Mouse (Mus musculus): ENCODE measurements at regions not wholly inside any gene's neighbourhood (a gene's known extent, or its start where the extent isn't known, plus 50 kb on each side); places are given as distances from the start of the nearest gene placed in this dataset.

DNA sequence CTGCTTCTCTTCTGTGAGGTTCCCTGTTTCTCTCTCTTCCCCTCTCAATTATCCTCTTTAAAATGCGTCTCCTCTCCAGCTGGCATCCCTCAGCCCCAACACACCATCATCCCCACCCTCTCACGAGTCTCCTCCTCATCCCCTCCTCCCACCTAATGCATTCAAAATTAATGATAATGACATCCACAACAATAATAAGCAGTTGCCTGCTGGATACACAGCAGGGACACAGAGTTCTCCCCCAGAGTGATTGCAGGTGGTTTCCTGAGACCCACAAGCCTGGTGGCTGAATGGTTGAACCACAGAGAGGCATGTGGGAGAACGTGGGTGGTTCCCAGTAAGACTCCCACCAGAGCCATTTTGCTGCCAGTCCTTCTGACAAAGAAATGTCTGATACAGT, 106.9 kb upstream of the Plcz1 start:
- H3K36me3 ChIP-seq (replicated peaks) = no peaks in the 10 kb centered on the region
- H3K4me1 ChIP-seq (ENCODE audit: insufficient read depth, low read depth, low read length) = no peaks in the 10 kb centered on the region
- no peaks in the 10 kb centered on the region for H3K27me3 ChIP-seq (ENCODE audit: insufficient read depth, low read length)
- no peak for TF ChIP-seq GATA1 (IDR thresholded peaks at IDR 0.05; ENCODE audit: borderline replicate concordance, low read length)
- H3K9me3 ChIP-seq (replicated peaks) = peaks cover 38% of the 10 kb centered on the region
- no peak for ATAC-seq (ENCODE audit: extremely low read depth, insufficient number of reproducible peaks, low FRiP score, poor library complexity, severe bottlenecking)
- no peak overlapping the region for H3K4me3 ChIP-seq (ENCODE audit: low read depth, low read length)
- no peak for DNase-seq (ENCODE audit: low spot score)

DNA sequence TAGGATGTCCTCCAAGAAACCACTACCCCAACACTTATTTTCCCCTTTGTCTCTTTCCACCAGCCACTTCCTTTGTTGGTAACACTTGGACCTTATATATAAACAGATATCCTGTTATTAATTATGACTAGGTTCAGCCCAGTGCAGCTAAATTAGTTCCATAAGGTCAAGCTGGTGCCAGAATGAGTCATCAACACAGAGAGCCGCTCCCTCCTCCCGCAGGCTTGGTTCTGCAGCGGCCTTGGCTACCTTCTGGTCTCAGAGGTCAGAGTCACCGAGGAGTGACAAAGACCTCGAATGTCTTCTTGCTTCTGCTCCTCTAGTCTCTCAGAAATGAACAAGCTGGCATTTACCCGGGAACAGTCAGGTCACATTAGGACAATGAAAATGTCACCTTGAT, 106.5 kb upstream of the Plcz1 start:
- no peaks in the 10 kb centered on the region for H3K36me3 ChIP-seq (replicated peaks)
- no peak for ATAC-seq (ENCODE audit: extremely low read depth, insufficient number of reproducible peaks, low FRiP score, poor library complexity, severe bottlenecking)
- H3K9me3 ChIP-seq (replicated peaks) = peaks cover 36% of the 10 kb centered on the region
- no peaks in the 10 kb centered on the region for H3K4me1 ChIP-seq (ENCODE audit: insufficient read depth, low read depth, low read length)
- no peak for TF ChIP-seq TAL1 (conservative IDR thresholded peaks at IDR 0.05; ENCODE audit: low read depth, low read length)
- DNase-seq (ENCODE audit: low spot score) = no peak
- no peaks in the 10 kb centered on the region for H3K27me3 ChIP-seq (ENCODE audit: insufficient read depth, low read length)
- H3K4me3 ChIP-seq (ENCODE audit: low read depth, low read length) = no peak overlapping the region

DNA sequence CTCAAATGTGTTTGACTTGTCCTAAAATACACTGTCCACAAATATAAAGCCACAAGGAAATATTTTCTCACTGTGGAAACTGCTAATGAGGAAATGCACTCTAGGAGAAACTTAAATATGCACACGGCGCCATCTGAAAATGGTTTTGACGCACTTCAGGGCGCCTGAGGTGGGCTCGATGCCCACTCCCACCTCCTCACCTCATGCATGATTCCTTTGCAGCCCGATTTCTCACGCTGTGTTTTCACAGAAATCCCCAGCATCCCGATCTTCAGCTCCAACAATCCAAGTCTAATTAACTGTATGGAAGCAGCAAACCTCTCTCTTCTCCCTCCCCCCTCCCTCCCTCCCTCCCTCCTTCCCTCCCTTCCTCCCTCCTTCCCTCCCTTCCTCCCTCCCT, 92.5 kb upstream of the Plcz1 start:
- no peak for TF ChIP-seq CTCF (IDR thresholded peaks at IDR 0.05; ENCODE audit: low read depth, low read length)
- TF ChIP-seq GATA2 (IDR thresholded peaks at IDR 0.05; ENCODE audit: borderline replicate concordance, low read depth, low read length) = no peak
- TF ChIP-seq TAL1 (conservative IDR thresholded peaks at IDR 0.05; ENCODE audit: low read depth, low read length) = no peak
- TF ChIP-seq GATA1 (IDR thresholded peaks at IDR 0.05; ENCODE audit: borderline replicate concordance, low read length) = no peak
- no peak for TF ChIP-seq POLR2AphosphoS5 (IDR thresholded peaks at IDR 0.05; ENCODE audit: insufficient replicate concordance, low read depth, low read length)
- Histone ChIP-seq H3K4me3 (ENCODE audit: low read depth, low read length) (no peak overlapping the region), H3K36me3 (replicated peaks) (no peaks in the 10 kb centered on the region), H3K27me3 (ENCODE audit: insufficient read depth, low read length) (no peaks in the 10 kb centered on the region), H3K4me1 (ENCODE audit: insufficient read depth, low read depth, low read length) (no peaks in the 10 kb centered on the region), H3K9me3 (replicated peaks) (peaks cover 41% of the 10 kb centered on the region)
- ATAC-seq (ENCODE audit: extremely low read depth, insufficient number of reproducible peaks, low FRiP score, poor library complexity, severe bottlenecking) (no peak), DNase-seq (ENCODE audit: low spot score) (no peak)

DNA sequence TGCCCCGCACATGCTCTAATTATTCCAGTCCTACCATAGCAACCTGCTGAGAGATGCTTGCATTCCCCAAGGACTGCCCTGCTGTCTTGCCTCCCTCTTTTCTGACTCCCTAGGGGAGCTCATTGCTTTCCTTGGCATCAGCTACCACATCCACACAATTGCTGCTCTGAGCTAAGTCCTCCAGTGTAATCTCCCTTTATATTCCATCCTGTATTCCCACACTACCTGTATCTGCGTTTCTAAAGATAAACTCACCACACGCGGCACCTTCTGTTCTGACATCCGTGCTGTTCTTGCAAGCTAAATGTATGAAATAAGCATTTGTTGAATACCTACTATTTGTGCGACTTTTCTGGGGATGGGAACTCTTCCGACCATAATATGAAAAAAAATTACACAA, 85.4 kb upstream of the Plcz1 start:
- Histone ChIP-seq H3K27me3 (ENCODE audit: insufficient read depth, low read length) (no peaks in the 10 kb centered on the region), H3K4me3 (ENCODE audit: low read depth, low read length) (no peak overlapping the region), H3K4me1 (ENCODE audit: insufficient read depth, low read depth, low read length) (no peaks in the 10 kb centered on the region), H3K36me3 (replicated peaks) (no peaks in the 10 kb centered on the region), H3K9me3 (replicated peaks) (peaks cover 34% of the 10 kb centered on the region)
- TF ChIP-seq CTCF (IDR thresholded peaks at IDR 0.05; ENCODE audit: low read depth, low read length) = no peak
- TF ChIP-seq GATA1 (IDR thresholded peaks at IDR 0.05; ENCODE audit: borderline replicate concordance, low read length) = no peak
- no peak for TF ChIP-seq POLR2AphosphoS5 (IDR thresholded peaks at IDR 0.05; ENCODE audit: insufficient replicate concordance, low read depth, low read length)
- no peak for TF ChIP-seq GATA2 (IDR thresholded peaks at IDR 0.05; ENCODE audit: borderline replicate concordance, low read depth, low read length)
- TF ChIP-seq TAL1 (conservative IDR thresholded peaks at IDR 0.05; ENCODE audit: low read depth, low read length) = no peak
- ATAC-seq (ENCODE audit: extremely low read depth, insufficient number of reproducible peaks, low FRiP score, poor library complexity, severe bottlenecking) = no peak
- DNase-seq (ENCODE audit: low spot score) = no peak

DNA sequence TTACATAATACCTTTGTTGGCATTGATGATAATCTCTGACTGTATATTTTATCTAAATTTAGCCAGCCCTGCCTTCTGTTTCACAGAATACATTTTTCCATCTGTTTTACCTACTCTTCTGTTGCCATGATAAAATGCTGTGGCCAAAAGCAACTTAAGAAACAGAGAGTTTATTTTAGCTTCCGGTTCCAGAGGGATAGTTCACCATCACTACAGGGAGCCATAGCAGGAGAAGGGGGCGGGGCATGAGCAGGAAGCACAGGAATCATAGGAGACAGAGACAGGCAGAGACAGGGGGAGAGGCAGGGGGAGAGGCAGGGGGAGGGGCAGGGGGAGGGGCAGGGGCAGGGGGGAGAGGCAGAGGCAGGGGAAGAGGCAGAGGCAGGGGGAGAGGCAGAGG, 72.8 kb upstream of the Plcz1 start:
- H3K36me3 ChIP-seq (replicated peaks) = no peaks in the 10 kb centered on the region
- H3K27me3 ChIP-seq (ENCODE audit: insufficient read depth, low read length) = no peaks in the 10 kb centered on the region
- no peak for ATAC-seq (ENCODE audit: extremely low read depth, insufficient number of reproducible peaks, low FRiP score, poor library complexity, severe bottlenecking)
- no peak for DNase-seq (ENCODE audit: low spot score)
- H3K4me1 ChIP-seq (ENCODE audit: insufficient read depth, low read depth, low read length) = no peaks in the 10 kb centered on the region
- peaks cover 16% of the 10 kb centered on the region for H3K9me3 ChIP-seq (replicated peaks)
- no peak overlapping the region for H3K4me3 ChIP-seq (ENCODE audit: low read depth, low read length)
- TF ChIP-seq GATA1 (IDR thresholded peaks at IDR 0.05; ENCODE audit: borderline replicate concordance, low read length) (no peak), CTCF (IDR thresholded peaks at IDR 0.05; ENCODE audit: low read depth, low read length) (no peak), TAL1 (conservative IDR thresholded peaks at IDR 0.05; ENCODE audit: low read depth, low read length) (no peak), GATA2 (IDR thresholded peaks at IDR 0.05; ENCODE audit: borderline replicate concordance, low read depth, low read length) (no peak), POLR2AphosphoS5 (IDR thresholded peaks at IDR 0.05; ENCODE audit: insufficient replicate concordance, low read depth, low read length) (no peak)

DNA sequence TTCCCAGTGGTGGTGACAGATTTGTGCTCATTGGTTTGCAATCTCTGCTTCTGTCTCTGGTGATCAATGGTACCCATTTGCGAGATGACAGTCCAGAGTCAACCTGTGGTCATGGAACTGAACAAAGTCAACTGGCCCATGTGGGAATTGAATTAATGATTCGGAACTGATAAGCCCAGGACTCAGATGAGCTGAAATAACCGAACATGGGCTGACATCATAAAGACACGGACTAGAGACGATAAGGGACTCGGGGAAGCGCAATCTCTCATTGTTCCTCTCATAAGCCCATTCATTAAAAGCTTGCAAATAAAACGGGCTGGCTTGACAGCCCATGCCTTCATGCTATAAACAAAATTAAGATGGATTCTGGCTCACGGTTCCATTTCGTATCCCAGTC, 70.8 kb upstream of the Plcz1 start:
- Histone ChIP-seq H3K36me3 (replicated peaks) (no peaks in the 10 kb centered on the region), H3K9me3 (replicated peaks) (peaks cover 24% of the 10 kb centered on the region), H3K27me3 (ENCODE audit: insufficient read depth, low read length) (no peaks in the 10 kb centered on the region), H3K4me1 (ENCODE audit: insufficient read depth, low read depth, low read length) (no peaks in the 10 kb centered on the region), H3K4me3 (ENCODE audit: low read depth, low read length) (no peak overlapping the region)
- TF ChIP-seq CTCF (IDR thresholded peaks at IDR 0.05; ENCODE audit: low read depth, low read length) (no peak), GATA1 (IDR thresholded peaks at IDR 0.05; ENCODE audit: borderline replicate concordance, low read length) (no peak), TAL1 (conservative IDR thresholded peaks at IDR 0.05; ENCODE audit: low read depth, low read length) (no peak), POLR2AphosphoS5 (IDR thresholded peaks at IDR 0.05; ENCODE audit: insufficient replicate concordance, low read depth, low read length) (no peak), GATA2 (IDR thresholded peaks at IDR 0.05; ENCODE audit: borderline replicate concordance, low read depth, low read length) (no peak)
- ATAC-seq (ENCODE audit: extremely low read depth, insufficient number of reproducible peaks, low FRiP score, poor library complexity, severe bottlenecking) = no peak
- no peak for DNase-seq (ENCODE audit: low spot score)

DNA sequence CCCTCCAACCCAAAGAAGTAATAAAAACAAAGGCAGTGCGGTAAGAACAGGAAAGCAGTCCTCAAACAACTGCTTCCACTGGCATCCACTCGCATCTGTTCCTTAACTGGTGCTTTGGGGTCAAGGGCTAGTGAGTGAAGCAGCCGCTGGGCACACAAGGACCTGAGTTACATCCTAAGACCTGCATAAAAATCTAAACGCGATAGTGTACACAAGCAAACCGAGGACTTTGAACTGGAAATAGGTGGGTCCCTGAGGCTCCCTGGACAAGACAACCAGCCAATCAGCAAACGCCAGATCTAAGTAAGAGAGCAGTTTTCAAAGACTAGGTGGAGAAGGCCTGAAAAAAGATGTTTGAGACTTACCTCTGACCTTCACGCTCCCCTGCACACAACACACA, 66.8 kb upstream of the Plcz1 start:
- H3K9me3 ChIP-seq (replicated peaks) = peaks cover 47% of the 10 kb centered on the region
- no peak for TF ChIP-seq GATA1 (IDR thresholded peaks at IDR 0.05; ENCODE audit: borderline replicate concordance, low read length)
- ATAC-seq (ENCODE audit: extremely low read depth, insufficient number of reproducible peaks, low FRiP score, poor library complexity, severe bottlenecking) (no peak), DNase-seq (ENCODE audit: low spot score) (no peak)
- no peaks in the 10 kb centered on the region for H3K4me1 ChIP-seq (ENCODE audit: insufficient read depth, low read depth, low read length)
- no peaks in the 10 kb centered on the region for H3K27me3 ChIP-seq (ENCODE audit: insufficient read depth, low read length)
- H3K36me3 ChIP-seq (replicated peaks) = no peaks in the 10 kb centered on the region
- H3K4me3 ChIP-seq (ENCODE audit: low read depth, low read length) = no peak overlapping the region

Data from G1E (cell line).